Mouse (Mus musculus) forebrain, postnatal 0 days (tissue): ENCODE data around the gene Fgf14. TPM values are rescaled to one million over a fixed set of nuclear protein-coding genes. Genes with fewer than 3 reads are reported as not detected.
"Not testable (repeated sequence)": the region's sequence is repeated elsewhere in the genome, so short reads cannot be mapped to it uniquely, and the experiment has no call there.

Experiments used
- ATAC-seq: fragments of 200-750 bp; cut with Nextera tagmentation; 2 replicates; pipeline ENCODE4 v1.8.0; 2017; ENCODE audit warnings: mild to moderate bottlenecking, moderate library complexity
- DNase-seq: peaks from one replicate; pipeline ENCODE4 v3.0.0-alpha.2; 2015
- H3K27ac ChIP-seq: fragments of 300-500 bp; sonication (generic); 2 replicates; pipeline ENCODE4 v1.5.1; 2014; ENCODE audit warnings: low read depth, mild to moderate bottlenecking, antibody characterized with exemption, low read length, moderate library complexity, mixed read lengths
- H3K27me3 ChIP-seq: fragments of 300-500 bp; sonication (generic); 2 replicates; pipeline ENCODE4 v1.6.1; 2014; ENCODE audit warnings: mild to moderate bottlenecking, low read length, mixed read lengths; ENCODE audit not compliant: insufficient read depth
- H3K36me3 ChIP-seq: fragments of 300-500 bp; sonication (generic); 2 replicates; pipeline ENCODE4 v1.6.1; 2014; ENCODE audit warnings: mild to moderate bottlenecking, moderate library complexity; ENCODE audit not compliant: insufficient read depth
- H3K4me1 ChIP-seq: fragments of 300-500 bp; sonication (generic); 2 replicates; pipeline ENCODE4 v1.6.1; 2014; ENCODE audit warnings: antibody characterized with exemption; ENCODE audit not compliant: insufficient read depth
- H3K4me2 ChIP-seq: fragments of 300-500 bp; sonication (generic); 2 replicates; pipeline ENCODE4 v1.6.1; 2014; ENCODE audit warnings: low read depth, mild to moderate bottlenecking, moderate library complexity
- H3K4me3 ChIP-seq: fragments of 300-500 bp; sonication (generic); 2 replicates; pipeline ENCODE4 v1.5.1; 2014; ENCODE audit warnings: low read depth, low read length, mixed read lengths
- H3K9ac ChIP-seq: fragments of 300-500 bp; sonication (generic); 2 replicates; pipeline ENCODE4 v1.6.1; 2014; ENCODE audit warnings: mild to moderate bottlenecking
- H3K9me3 ChIP-seq: fragments of 300-500 bp; sonication (generic); 2 replicates; pipeline ENCODE4 v1.6.1; 2016; ENCODE audit warnings: low read length
- CTCF ChIP-seq: sonication (generic); IDR thresholded peaks from 2 replicates; pipeline ENCODE4 v1.5.1; 2016; ENCODE audit warnings: antibody characterized with exemption, control low read depth, low read depth
- WGBS: fragments of 180-500 bp; shearing (Covaris S2); extraction: QIAGEN DNeasy Blood & Tissue Kit; methylation state at CpG from one replicate; pipeline ENCODE4 v1.1.7; 2014; 5-methylcytosine and 5-hydroxymethylcytosine counted together
- polyA plus RNA-seq: library from polyadenylated mRNA; unstranded; fragments of >200 nt; fragmentation: Nextera tagmentation; extraction: Ambion mirVana; gene quantifications from 2 replicates; pipeline ENCODE4 v1.2.1, GENCODE M21; 2015
- total RNA-seq: library from RNA; depleted of rRNA; stranded (reverse); fragments of >200 nt; gene quantifications from 2 replicates; pipeline ENCODE4 v1.2.3, GENCODE M21; 2014

Fgf14 gene
- total and polyA plus RNA-seq, 2 experiments from 2014 or later, result 32.4 to 46.8 TPM

DNA sequence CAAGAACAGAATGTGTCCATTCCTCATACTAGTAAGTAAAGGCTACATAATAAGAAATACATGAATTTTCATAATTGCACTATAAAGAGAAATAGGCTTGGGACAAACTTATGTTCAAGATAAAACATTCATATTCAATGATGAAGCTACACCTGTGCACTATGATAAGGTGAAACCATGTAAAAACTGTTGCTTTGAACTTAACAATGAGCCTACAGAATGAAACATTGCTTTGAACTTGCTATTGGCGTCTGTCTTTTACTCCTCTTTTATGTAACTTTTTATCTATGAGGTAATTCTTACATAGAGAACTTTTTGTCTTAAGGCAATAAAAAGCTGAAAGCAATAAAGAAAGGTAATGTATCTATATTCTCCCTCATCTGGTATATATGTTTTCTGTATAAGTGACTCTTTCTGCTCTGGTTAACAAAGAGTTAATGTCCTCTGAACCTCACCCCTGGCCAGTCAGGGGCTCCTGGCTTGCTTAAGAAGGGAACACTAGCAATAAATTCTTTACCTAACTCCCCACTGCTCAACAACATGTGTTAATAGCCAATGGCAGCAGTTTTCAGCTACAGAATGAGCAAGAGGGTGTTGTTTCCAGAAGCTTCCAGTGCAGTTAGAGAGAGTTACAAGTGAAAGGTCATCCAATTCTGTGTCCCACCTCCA is 569.6 kb downstream of the Fgf14 start:
- Histone ChIP-seq H3K9ac (no peak overlapping the region), H3K4me3 (no peak overlapping the region), H3K27me3 (no peaks in the 10 kb centered on the region), H3K36me3 (no peaks in the 10 kb centered on the region), H3K9me3 (no peaks in the 10 kb centered on the region), H3K4me2 (no peak overlapping the region), H3K4me1 (no peaks in the 10 kb centered on the region), H3K27ac (no peak overlapping the region)
- no peak for ATAC-seq
- 89% methylated on average over 1 of the region's 1 CpGs for WGBS
- DNase-seq, result no peak
- no peak for TF ChIP-seq CTCF

- no peaks in the 10 kb centered on the region for H3K4me1 ChIP-seq
- no peak for DNase-seq
- H3K9me3 ChIP-seq, result no peaks in the 10 kb centered on the region
- no peak for TF ChIP-seq CTCF
- no peaks in the 10 kb centered on the region for H3K27me3 ChIP-seq
- H3K27ac ChIP-seq, result no peak overlapping the region
- no peak overlapping the region for H3K4me2 ChIP-seq
- no peak for ATAC-seq
- no peak overlapping the region for H3K4me3 ChIP-seq
- no peaks in the 10 kb centered on the region for H3K36me3 ChIP-seq
- no peak overlapping the region for H3K9ac ChIP-seq
These were observed 593.8 kb downstream of the Fgf14 start for GRCm38 (mm10) chr14:124083126-124083525.

DNA sequence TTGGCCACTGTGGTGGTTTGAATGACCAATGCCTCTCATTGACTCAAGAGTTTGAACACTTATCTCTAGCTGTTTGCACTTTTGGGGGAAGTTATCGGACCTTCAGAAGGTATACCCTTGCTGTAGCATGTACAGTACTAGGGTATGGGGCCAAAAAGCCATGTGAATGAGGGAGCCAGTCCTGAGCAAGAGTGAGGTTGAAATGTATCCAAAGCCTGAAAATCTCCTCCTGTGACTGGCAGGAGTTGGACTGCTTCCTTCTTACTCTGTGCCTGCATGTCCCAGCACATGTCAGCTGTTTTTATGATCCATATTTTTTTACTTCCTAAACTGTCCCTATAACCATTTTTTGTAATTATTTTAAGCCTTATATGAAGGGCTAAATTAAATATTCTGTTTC is 632.9 kb downstream of the Fgf14 start:
- ATAC-seq (no peak), DNase-seq (no peak)
- no peaks in the 10 kb centered on the region for H3K27me3 ChIP-seq
- 78% methylated on average over 1 of the region's 1 CpGs for WGBS
- H3K4me1 ChIP-seq, result no peaks in the 10 kb centered on the region
- H3K27ac ChIP-seq, result no peak overlapping the region
- TF ChIP-seq CTCF, result no peak
- H3K4me2 ChIP-seq, result no peak overlapping the region
- H3K4me3 ChIP-seq, result no peak overlapping the region
- H3K9me3 ChIP-seq, result no peaks in the 10 kb centered on the region
- H3K9ac ChIP-seq, result no peak overlapping the region
- H3K36me3 ChIP-seq, result no peaks in the 10 kb centered on the region

DNA sequence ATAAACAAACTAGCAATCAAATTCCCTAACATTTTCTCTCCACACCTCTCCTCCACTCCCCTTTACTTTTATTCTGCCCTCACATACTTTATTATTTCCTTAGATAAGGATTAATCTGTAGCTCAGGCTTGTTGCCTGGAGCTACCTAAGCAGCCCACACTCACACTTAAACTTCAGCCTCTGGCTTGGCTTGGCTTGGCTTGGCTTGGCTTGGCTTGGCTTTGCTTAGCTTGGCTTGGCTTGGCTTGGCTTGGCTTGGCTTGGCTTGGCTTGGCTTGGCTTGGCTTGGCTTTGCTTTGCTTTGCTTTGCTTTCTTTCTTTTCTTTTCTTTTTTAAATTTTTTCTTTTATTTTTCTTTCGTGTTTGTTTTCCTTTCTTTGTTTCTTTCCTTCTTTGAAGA is 636.3 kb downstream of the Fgf14 start:
- no peaks in the 10 kb centered on the region for H3K4me1 ChIP-seq
- no peak for DNase-seq
- H3K4me3 ChIP-seq, result no peak overlapping the region
- no peaks in the 10 kb centered on the region for H3K9me3 ChIP-seq
- ATAC-seq, result no peak
- no peak overlapping the region for H3K27ac ChIP-seq
- no peaks in the 10 kb centered on the region for H3K36me3 ChIP-seq
- 71% methylated on average over 1 of the region's 1 CpGs for WGBS
- no peaks in the 10 kb centered on the region for H3K27me3 ChIP-seq
- no peak for TF ChIP-seq CTCF
- H3K4me2 ChIP-seq, result no peak overlapping the region
- H3K9ac ChIP-seq, result no peak overlapping the region

DNA sequence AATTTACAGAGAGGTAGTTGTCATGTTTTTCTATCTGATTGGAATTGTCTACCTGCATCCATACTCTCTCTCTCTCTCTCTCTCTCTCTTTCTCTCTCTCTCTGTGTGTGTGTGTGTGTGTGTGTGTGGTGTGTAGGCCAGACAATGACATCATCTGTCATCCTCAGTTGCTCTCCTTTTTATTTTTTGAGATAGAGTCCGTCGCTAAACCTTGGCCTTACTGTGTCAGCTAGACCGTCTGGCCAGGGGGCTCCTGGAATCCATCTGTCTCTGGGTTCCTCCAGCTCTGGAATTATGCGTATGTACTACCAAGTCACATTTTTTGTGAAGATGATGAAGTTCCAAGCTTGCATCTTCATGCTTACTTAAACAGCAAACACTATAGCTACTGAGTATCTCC is 639.5 kb downstream of the Fgf14 start:
- Histone ChIP-seq H3K9ac (no peak overlapping the region), H3K27ac (no peak overlapping the region), H3K27me3 (no peaks in the 10 kb centered on the region), H3K4me2 (no peak overlapping the region), H3K9me3 (no peaks in the 10 kb centered on the region), H3K36me3 (no peaks in the 10 kb centered on the region), H3K4me1 (no peaks in the 10 kb centered on the region), H3K4me3 (no peak overlapping the region)
- WGBS, result 62% methylated on average over 4 of the region's 4 CpGs
- DNase-seq, result no peak
- no peak for ATAC-seq
- TF ChIP-seq CTCF, result no peak

DNA sequence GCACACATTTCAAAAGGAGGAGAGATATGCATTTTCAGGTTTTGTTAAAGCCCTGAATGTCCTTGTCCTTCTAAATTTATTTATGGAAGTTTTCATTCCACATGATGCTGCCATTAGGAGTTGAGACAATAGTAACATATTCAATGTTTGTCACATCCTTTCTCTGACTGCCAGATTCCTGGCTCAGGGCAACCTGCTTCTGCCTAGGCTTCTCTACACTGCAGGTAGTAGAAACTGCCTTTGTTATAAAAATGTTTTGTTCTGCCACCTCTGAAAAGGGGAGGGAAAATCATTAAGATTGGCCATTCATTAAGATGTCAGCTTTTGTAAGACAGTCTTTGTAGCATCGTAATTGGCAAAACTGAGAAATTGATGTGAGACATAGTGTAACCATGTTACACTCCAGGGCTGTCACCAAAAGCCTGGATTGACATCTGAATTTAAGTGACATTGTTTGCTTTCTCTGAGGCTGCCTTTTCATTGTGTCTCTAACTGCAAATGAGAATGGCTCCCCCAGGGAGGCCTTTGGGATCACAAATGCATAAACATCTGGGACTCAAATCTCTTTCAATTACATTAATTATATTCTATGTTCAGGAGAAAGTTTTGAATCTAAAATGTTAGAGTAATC is 640.2 kb downstream of the Fgf14 start:
- Histone ChIP-seq H3K4me2 (no peak overlapping the region), H3K9ac (no peak overlapping the region), H3K4me3 (no peak overlapping the region), H3K27me3 (no peaks in the 10 kb centered on the region), H3K36me3 (no peaks in the 10 kb centered on the region), H3K4me1 (no peaks in the 10 kb centered on the region), H3K9me3 (no peaks in the 10 kb centered on the region), H3K27ac (no peak overlapping the region)
- no peak for TF ChIP-seq CTCF
- WGBS, result 8% methylated on average over 1 of the region's 1 CpGs
- ATAC-seq (peak; percentile 90; the same call in 1 of the 2 replicates), DNase-seq (peak; percentile 9)

DNA sequence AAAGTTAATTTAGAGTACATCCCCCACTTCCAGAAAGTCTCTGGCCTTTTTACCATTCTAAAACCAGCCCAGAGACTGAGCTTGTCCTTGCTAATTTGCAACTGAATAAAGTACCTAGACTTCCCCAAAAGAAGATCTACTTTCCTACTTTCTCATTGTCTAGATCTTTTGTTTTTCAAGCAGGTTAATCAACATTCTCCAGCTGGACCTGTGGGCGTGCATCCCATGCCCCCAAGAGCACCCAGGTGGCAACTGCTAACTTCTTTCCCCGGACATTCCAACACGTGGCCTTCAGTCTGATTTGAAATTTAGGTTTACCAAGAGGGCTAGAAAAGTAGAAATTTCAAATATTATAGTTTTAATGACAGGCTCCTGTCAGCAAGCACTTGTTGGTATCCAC is 643.6 kb downstream of the Fgf14 start:
- WGBS, result 40% methylated on average over 3 of the region's 3 CpGs
- H3K9me3 ChIP-seq, H3K27ac ChIP-seq, H3K9ac ChIP-seq, H3K36me3 ChIP-seq, H3K4me1 ChIP-seq, DNase-seq, ATAC-seq, H3K27me3 ChIP-seq, H3K4me2 ChIP-seq, H3K4me3 ChIP-seq: not testable (repeated sequence)
